Mouse (Mus musculus) right cerebral cortex, adult 18-20 months (tissue): ENCODE measurements around the gene Morn1.

Source experiments
- DNase-seq: peaks from one replicate; pipeline ENCODE4 v3.0.0; 2022; ENCODE audit warnings: mixed read lengths

Gene Morn1

DNA sequence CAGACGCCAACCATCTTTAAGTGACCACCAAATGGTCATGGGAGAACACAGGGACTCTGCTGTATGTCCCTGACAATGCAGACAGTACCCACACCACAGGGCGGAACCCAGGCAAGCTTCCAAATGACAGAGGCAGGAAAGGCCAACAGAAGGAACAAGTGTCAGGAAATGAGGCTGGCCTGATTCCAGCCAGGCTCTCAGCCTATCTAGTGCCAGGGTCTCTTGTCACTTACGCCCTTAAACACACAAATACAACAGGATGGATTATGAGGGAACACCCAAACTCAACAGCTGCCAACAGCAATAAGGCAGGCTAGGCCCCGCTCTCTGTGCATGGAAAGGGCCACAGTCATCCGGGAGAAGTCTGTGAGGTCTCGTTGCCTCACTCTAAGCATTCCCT is 78.2 kb downstream of the Morn1 start:
- no peak for DNase-seq

DNA sequence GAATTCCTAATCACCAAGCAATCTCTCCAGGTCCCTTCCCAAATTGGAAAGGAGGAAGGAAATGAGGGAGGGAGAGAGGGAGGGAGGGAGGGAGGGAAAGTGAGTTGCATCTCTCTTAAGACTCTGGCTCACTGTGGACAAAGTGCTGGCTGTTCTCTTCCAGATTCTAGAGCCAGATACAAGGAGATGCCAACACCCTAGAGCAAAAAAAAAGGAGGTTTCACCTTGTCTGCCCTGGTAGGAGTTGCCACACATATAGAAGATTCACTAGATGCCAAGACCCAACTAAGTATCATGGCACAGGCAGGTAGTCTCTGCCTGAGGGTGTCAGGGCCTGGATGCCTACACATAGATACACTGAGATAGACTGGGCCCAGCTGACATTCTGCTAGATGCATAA is 79.5 kb downstream of the Morn1 start:
- DNase-seq = no peak

DNA sequence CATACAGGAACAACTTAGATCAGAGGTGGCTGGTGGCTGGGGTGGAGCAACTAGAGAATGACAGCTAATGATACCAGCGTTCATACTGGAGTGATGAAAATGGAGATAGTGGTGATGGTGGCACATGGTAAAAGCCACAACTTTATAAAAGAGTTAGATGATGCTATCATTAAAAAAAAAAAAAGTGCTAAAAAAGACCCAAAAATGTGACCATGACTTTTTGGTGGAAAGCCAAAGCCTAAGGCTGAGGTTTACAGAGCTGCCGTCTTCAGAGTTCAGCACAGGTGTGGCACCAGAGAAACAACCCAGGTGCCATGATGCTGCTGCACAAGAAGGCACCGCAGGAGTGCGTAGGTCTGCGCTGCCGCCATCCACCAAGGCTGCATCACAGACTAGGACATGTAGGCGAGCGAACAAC is 82.5 kb downstream of the Morn1 start:
- no peak for DNase-seq

DNA sequence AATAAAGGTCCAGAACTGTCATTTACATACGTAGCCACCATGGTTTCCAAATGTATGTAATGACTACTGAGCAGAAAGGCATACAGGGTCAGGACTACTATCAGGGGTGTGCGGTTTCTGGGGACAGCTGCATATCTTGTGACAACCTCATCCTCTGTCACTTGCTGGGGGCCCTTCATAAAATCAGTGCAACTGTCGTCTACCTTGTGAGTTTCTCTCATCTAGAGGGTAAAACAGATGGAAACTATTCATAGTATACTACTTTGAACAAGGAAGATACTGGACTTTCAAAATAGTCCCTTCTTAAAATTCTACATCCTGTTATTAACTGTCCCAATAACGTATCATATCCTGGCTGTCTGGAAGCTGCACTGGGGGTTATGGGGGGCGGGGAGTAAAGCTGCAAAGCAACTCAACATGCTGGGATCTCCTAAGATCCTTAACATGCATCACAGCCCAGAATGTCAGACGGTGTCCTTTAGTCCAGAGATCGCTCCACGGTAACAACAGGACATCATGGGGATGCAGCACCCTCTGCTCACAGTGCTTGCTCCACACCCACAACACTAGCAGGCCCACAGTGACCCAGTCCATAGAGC is 84.3 kb downstream of the Morn1 start:
- DNase-seq = no peak

DNA sequence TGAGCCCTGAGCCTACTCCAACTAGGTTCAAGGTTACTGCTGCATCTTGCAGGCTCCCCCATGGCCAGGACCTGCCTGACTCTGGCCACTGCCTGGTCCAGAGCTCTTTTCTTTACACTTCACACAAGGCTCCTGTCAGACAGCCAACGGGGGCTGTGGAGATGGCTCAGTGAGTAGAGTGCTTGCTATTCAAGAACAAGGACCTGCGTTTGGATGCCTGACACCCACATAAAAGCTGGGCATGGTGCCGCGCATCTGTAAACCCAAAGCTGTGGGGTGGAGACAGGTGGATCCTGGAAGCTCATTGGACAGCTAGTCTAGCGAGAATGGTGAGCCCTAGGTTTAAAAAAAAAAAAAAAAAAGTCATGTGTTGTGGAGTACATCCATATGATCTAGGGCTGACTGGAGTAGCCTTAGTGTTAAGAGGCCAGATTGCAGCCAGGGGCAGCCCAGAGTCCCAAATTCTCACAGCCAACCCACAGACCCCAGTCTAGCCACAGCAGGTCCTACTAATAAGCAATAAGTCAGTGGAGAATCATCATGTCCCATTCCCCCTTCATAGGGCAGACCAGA is 85.7 kb downstream of the Morn1 start:
- DNase-seq = peak; percentile 77

DNA sequence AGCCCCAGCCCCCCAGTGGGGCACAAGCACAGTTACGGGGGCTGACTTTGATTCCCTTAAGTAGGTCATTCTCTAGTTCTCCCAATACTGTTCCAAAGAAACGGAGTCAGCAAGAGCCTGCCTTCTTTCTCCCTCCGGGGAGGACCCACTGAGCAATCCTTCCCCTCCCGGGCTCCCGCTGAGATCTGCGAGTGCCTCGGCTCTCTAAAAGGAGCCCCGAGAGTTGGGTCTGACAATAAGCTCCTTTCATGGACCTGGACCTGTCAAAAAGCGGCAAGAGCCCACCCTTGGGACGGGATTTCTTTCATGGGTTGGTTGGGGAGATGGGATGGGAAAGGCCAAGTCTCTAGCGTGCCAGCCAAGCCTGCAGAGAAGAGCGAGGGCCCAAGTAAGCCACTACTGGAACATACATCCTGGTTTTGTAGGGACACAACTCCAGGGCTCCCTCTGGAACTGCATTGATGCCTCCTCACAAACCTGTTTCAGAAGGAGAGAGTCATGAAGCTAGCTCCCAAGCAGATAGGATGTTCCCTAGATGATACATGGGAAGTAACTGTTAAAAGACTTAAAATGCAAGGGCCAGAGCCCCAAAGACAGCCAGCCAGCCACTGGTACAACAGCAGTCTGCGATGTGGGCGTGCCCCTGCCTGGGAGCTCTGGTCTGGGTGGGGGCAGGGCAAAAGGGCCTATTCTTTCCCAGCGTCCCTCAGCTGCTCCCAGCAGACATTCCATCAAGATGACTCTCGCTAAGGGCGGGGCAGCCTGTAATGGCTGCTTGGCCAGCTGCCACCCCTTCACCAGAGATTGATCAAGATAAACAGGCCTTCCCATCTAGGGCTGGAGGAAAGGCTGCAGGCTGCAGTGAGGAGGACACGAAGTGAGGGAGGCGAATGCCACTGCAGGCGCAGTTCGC is 86.8 kb downstream of the Morn1 start:
- DNase-seq = peak; percentile 80

DNA sequence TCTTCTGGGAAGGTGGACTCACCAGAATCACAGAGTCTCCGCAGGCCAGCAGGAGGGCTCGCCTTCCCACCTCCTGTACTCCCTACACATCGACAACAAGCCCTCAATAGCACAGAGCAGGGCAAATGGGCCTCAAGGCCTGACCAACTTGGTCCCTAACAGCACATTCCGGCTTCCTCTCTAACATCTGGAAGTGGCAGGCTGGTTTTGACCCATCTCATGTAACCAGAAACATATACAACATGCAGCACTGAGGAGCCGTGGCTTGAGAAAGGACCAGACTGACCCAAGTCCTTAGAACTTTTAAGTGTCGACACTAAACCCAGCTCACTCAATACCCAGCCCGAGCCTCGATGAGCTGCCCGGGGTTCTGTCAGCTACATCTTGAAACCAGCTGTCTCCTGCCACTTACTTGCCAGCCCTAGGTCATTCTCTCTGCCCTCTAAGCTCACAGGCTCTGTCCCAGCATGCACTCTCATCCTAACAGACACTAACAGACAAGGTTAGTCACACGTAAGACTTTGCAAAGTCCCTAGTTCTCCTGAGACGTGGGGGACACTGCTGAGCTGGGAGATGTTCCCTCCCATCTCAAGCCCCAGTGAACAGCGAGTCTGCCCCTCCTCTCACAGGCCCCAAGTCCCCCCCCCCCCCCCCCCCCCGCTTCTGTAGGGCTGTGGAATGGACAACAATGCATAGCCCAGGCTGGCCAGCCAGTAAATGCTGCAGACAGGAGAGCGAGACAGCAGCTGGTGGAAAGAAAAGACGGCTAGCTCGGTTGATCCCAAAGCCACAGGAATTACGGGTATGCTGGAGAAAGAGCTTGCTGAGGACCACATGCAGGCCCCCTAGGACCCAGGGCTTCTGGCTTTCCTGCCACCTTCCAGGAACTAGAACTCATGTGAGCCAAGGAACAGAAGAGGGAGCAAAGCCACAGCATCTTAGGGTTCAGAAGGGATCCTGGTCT is 87.7 kb downstream of the Morn1 start:
- no peak for DNase-seq

DNA sequence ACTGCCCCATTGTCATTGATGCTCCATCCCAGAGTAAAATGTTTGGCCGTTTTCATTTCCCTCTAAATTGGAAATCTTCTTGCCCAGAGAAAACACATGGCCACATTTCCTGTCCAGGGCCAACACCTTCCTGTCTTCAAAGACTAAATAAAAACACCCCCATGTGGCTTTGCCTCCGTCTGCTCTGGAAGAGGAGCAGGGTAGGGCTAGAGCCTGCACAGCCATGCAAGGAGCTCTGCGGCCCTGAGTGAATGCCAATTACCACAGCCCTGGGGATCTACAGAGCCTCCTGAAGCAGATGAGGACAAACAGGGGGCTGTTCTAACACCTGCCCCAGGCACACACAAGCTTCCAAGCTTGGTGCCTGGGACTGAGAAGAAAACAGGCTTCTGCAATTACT is 89.8 kb downstream of the Morn1 start:
- DNase-seq = no peak

DNA sequence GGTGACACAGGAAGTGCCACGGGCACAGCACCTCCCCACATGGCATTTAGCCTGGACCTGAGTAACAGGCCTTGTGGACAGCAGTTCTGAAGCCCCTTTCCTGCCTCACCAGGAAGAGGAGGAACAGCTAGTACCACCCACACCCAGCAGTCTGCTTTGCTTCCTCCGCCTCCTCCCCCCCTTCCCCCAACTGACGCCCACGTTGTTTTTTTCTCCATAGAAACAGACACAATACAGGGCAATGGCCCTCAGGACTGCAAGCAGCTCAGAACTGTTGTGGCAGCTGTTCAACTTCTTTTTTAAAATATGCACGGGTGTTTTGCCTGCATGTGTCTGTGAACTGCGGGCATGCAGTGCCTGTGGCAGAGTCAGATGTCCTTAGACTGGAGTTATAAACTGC is 91.9 kb downstream of the Morn1 start:
- DNase-seq = peak; percentile 46

DNA sequence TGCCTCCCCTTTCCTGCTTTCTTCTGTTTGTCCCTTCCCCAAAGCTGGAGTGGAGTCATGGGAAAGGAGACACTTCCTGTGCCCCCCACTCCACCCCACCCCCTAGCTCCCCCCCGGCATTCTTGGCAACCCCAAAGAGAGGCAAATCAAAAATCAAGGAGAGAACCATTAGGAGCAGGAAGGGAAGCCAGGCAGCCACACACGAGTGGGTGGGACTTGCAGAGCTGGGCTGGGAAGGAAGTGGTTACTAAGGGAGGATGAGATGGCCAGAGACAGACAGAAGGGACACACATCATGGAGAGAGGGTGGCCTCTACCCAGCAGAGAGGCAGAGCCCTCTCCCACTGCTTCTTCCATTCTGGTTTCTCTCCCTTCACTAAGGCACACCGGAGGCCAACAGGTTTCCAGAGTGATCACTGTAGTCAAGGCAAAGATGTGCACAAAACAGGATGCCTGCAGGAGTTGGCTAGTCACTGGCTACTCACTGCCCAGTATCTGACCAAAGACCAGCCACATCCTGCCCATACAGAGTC is 92.7 kb downstream of the Morn1 start:
- DNase-seq = no peak

DNA sequence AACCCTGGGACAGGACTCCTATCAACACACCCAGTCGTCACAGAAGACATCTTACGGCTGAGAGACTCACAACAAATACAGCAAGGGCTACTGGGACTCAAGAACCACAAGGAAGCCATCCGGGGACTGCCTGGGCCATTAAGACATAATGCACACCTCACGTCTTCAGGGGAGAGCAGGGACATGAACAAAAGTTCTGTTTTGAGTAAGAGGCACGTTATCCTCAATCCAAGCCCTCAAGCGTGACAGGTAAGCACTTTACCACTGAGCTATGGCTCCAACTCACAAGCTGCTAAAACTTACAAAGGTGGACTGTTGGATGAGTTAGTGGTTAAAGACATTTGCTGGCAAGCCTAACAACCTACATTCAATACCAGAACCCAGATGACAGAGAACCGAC is 96.8 kb downstream of the Morn1 start:
- no peak for DNase-seq

DNA sequence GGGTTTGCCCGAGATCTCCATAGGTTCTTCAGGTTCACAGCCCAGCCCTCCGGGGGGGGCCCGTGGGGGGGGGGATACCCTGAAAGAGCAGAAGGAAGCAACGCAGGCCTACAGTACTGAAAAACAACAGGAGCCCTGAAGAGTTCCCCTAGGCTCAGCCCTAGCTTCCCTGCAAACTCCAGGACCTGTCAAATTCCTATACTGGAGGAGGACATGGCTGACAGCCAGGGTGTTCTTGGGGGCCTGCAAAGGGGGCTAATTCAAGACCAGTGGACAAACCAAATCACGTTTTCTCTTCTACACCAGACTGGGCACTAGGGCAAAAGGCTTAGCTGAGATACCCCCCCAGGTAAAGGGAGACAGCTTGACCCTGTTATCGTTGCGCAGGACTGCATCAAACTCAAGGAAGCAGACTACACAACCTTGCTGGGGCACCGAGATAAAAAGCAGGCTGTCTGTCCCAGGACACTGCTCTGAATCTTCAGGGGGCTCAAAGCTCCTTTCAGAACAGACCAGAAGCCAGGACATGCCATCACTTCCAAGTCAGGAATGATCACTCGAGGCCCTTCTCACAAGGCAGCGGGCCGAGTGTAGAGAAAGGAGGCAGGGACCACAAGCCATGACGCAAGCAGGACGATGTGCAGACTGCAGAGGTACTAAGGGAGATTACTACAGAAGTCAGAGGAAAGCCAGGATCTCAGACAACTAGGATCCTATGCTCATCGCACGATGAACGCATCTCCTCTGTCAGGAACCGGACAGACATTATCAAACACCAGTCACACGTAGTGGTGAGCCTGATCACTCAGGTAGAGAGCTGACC is 98.1 kb downstream of the Morn1 start:
- DNase-seq = no peak

DNA sequence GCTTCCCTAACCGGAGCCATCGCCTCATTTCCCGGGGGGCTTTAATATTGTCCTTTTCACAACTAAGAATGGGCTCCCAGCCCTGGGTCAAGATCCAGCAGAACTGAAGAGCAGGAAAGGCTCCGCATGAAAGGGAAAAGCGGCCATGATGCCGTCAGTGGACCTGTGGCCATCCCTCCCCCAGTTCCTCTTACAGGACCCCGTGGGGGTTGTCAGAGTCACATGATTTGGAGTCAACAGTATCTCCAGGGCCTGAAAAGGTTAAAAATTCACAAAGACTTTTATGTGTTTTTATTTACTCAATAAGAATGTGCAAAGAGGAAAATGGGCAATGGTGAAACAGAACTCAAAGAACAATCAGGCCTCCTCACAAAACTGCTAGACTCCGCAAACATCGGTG is 99.5 kb downstream of the Morn1 start:
- DNase-seq = no peak

DNA sequence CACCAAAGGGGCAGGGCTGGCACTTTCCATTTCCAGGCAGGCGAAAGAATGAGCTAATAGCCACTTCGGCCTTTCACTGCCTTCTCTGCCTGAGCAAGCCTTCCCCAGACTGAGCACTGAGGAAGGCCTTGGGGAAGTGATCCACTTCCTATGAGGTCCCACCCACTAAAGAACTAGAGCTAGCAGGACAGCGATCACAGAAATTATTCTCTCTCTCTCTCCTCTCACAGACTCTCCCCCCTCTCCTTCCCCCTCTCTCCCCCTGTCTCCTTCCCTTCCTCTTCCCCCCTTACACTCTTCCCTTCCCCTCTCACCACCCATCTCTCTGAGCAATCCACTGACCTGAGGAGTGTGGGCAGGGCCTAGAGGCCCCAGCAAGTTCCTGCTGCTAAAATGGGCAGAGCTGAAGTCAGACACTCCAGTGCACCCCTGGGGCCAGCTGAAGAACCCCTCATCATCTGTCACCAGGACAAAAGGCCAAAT is 100.9 kb downstream of the Morn1 start:
- DNase-seq = no peak

DNA sequence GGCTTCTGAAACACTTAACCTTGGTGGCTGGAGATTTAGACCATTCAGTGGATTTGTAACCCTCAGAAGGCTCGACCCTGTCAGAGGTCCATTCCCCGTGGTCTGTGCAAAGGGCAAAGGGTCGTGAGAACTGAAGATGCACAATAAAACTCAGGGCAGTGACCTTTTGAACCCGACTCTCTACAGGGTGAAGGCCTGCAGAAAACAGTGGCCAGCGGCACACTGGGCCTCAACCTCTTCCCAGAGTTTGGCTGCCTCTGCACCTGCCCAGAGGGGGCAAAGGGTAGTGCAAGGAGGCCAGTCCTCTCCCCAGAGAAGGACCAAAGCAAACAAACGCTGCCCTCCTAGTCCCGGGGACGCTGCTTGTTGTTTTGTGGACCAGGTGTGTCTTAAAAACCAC is 102.0 kb downstream of the Morn1 start:
- no peak for DNase-seq

DNA sequence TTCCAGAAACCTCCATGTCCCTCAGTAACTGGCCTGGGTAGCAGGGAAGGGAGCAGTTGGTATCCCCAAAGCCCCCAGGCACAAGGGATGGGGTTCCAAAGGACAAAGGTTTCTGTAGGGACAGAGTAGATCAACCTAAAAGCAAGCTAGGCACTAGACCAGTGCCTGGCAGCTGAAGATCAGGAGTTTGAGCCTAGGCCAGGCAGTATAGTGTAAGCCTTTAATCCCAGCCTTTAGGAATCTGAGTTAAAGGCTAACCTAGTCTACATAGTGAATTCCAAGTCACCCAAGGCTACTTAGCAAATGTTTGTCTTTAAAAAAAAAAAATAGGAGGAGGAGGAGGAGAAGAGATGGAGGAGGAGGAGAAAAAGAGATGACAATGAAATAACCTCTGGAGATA is 102.4 kb downstream of the Morn1 start:
- no peak for DNase-seq

DNA sequence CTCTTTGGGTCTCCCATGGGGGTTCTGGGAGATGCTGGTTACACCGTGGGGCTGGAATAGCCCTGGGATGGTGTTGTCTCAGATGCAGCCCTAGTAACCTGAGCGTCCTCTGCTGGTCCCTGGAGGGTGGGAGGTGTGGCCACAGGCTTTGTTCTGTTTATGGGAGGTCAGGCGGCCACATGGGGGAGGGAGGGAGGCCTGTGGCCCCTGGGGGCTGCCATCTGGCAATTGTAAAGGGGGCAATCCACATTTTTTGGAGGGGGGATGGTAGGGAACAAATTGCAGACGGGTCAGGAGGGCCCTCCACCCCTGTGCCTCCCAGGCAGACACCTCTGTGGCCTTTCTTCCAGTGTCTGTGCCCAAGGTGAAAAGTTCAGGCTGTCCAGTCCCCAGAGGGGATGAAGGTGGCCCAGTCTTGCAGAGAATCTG is 103.3 kb downstream of the Morn1 start:
- DNase-seq = no peak

DNA sequence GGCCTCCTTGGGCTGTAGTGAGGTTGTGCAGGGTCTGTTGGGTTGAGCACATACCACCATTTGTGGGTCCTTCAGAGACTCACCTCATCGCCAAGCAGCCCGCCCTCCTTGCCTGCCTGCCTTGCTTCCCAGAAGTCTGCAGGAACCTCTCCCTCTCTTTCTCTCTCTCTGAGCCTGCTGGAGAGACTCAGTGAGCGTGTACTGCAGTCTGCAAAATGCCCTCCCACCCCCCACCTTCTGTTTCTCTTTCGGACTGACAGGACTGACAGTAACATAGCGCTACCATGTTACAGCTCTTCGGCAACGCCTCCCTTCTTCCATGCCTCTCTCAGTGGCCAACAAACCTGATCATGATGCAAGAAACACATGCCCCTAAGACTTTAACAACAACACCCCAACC is 103.9 kb downstream of the Morn1 start:
- no peak for DNase-seq
